Mouse (Mus musculus) cortical plate, adult 2 months (tissue): ENCODE data around the gene Snhg11.

ENCODE experiments used
- CTCF ChIP-seq: fragments of 200-500 bp; IDR thresholded peaks from 2 replicates; pipeline ENCODE4 v1.5.1; 2011; ENCODE audit warnings: mild to moderate bottlenecking, control low read depth, low read length; ENCODE audit not compliant: insufficient read depth; ENCODE audit errors: extremely low read depth
- POLR2A ChIP-seq: fragments of 200-500 bp; IDR thresholded peaks from 2 replicates; pipeline ENCODE4 v1.6.1; 2011; ENCODE audit warnings: mild to moderate bottlenecking, low read length, control low read depth; ENCODE audit not compliant: insufficient read depth; ENCODE audit errors: extremely low read depth

GRCm38 (mm10) chr2:158376798-158377197 lies 1.4 kb downstream of the Snhg11 start:
- TF ChIP-seq POLR2A: peak; percentile 31; the same call in 1 of the 2 replicates
- TF ChIP-seq CTCF: no peak
